Mouse (Mus musculus) embryonic facial prominence, embryonic 11.5 days (tissue): Measurements from ENCODE around the gene Pfn4. TPM values are rescaled to one million over a fixed set of nuclear protein-coding genes. Genes with fewer than 3 reads are reported as not detected.
"Not testable (repeated sequence)": the region's sequence is repeated elsewhere in the genome, so short reads cannot be mapped to it uniquely, and the experiment has no call there.

Experiments
- ATAC-seq: fragments of 200-750 bp; cut with Nextera tagmentation; replicated peaks from 2 replicates; pipeline ENCODE4 v1.8.0; 2017; ENCODE audit warnings: low read depth; ENCODE audit not compliant: insufficient number of reproducible peaks, low FRiP score, low TSS enrichment
- DNase-seq: peaks from one replicate; pipeline ENCODE4 v3.0.0-alpha.2; 2015; ENCODE audit warnings: low spot score
- H3K27ac ChIP-seq: fragments of 300-500 bp; sonication (generic); replicated peaks from 2 replicates; pipeline ENCODE4 v1.5.1; 2014; ENCODE audit warnings: mild to moderate bottlenecking, low read depth, low read length, control low read depth
- H3K27me3 ChIP-seq: fragments of 300-500 bp; sonication (generic); 2 replicates; pipeline ENCODE4 v1.6.1; 2014; ENCODE audit warnings: mild to moderate bottlenecking, low read length, moderate library complexity, mixed read lengths; ENCODE audit not compliant: control insufficient read depth, insufficient read depth
- H3K36me3 ChIP-seq: fragments of 300-500 bp; sonication (generic); replicated peaks from 2 replicates; pipeline ENCODE4 v1.6.1; 2014; ENCODE audit warnings: low read depth, mild to moderate bottlenecking, low read length, moderate library complexity, mixed read lengths; ENCODE audit not compliant: control insufficient read depth, insufficient read depth
- H3K4me1 ChIP-seq: fragments of 300-500 bp; sonication (generic); 2 replicates; pipeline ENCODE4 v1.6.1; 2014; ENCODE audit warnings: low read length, mixed read lengths; ENCODE audit not compliant: control insufficient read depth, insufficient read depth
- H3K4me2 ChIP-seq: fragments of 300-500 bp; sonication (generic); 2 replicates; pipeline ENCODE4 v1.6.1; 2014; ENCODE audit warnings: low read depth, mild to moderate bottlenecking, control low read depth, low read length, moderate library complexity
- H3K4me3 ChIP-seq: fragments of 300-500 bp; sonication (generic); 2 replicates; pipeline ENCODE4 v1.5.1; 2014; ENCODE audit warnings: low read depth, low read length, control low read depth
- H3K9ac ChIP-seq: fragments of 300-500 bp; sonication (generic); replicated peaks from 2 replicates; pipeline ENCODE4 v1.6.1; 2014; ENCODE audit warnings: mild to moderate bottlenecking, control low read depth, low read length
- H3K9me3 ChIP-seq: fragments of 300-500 bp; sonication (generic); replicated peaks from 2 replicates; pipeline ENCODE4 v1.6.1; 2016; ENCODE audit warnings: mild to moderate bottlenecking, low read length, inconsistent platforms, mixed read lengths; ENCODE audit not compliant: control insufficient read depth
- WGBS: fragments of 180-500 bp; shearing (Covaris S2); extraction: QIAGEN DNeasy Blood & Tissue Kit; methylation state at CpG from one replicate; pipeline ENCODE4 v1.1.7; 2014; 5-methylcytosine and 5-hydroxymethylcytosine counted together
- polyA plus RNA-seq: library from polyadenylated mRNA; unstranded; fragments of >200 nt; fragmentation: Nextera tagmentation; extraction: Ambion mirVana; gene quantifications from 2 replicates; pipeline ENCODE4 v1.2.1, GENCODE M21; 2014

Pfn4 gene
- polyA plus RNA-seq, 1 experiment from 2014 or later = 4.9 TPM

- 87% methylated on average over 6 of the region's 6 CpGs for WGBS
- H3K9ac ChIP-seq = no peak overlapping the region
- H3K4me2 ChIP-seq = no peak overlapping the region
- no peaks in the 10 kb centered on the region for H3K4me1 ChIP-seq
- H3K4me3 ChIP-seq = no peak overlapping the region
- no peak for ATAC-seq
- no peaks in the 10 kb centered on the region for H3K9me3 ChIP-seq
- DNase-seq = no peak
- no peaks in the 10 kb centered on the region for H3K27me3 ChIP-seq
- H3K27ac ChIP-seq = no peak overlapping the region
- no peaks in the 10 kb centered on the region for H3K36me3 ChIP-seq
Observed at GRCm38 (mm10) chr12:4777734-4778133, 8.9 kb downstream of the Pfn4 start.

GRCm38 (mm10) chr12:4780245-4780644 is 11.4 kb downstream of the Pfn4 start:
- no peaks in the 10 kb centered on the region for H3K36me3 ChIP-seq
- H3K27me3 ChIP-seq = no peaks in the 10 kb centered on the region
- 65% methylated on average over 2 of the region's 2 CpGs for WGBS
- no peaks in the 10 kb centered on the region for H3K4me1 ChIP-seq
- ATAC-seq (no peak), DNase-seq (no peak)
- H3K4me3 ChIP-seq = no peak overlapping the region
- no peak overlapping the region for H3K9ac ChIP-seq
- no peak overlapping the region for H3K4me2 ChIP-seq
- no peaks in the 10 kb centered on the region for H3K9me3 ChIP-seq
- no peak overlapping the region for H3K27ac ChIP-seq

DNA sequence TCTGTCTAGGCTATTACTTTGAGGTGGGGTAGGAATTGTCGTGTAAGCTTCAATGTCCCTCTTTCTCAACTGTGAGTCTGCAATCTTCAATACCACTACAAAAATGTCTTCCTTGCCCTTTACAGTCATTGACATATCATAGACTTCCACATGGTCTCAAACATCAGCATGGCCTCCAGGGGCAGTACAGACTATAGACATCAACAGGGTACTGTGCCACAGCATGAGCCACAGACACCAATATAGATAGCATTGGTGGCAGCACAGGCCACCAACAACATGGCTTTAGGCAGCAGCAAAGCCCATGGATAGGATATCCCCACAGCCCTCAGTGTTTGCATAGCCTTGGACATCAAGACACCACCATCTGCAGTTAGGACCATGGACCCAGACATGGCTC is 12.4 kb downstream of the Pfn4 start:
- Histone ChIP-seq H3K9ac (no peak overlapping the region), H3K36me3 (no peaks in the 10 kb centered on the region), H3K27me3 (no peaks in the 10 kb centered on the region), H3K4me1 (no peaks in the 10 kb centered on the region), H3K4me3 (no peak overlapping the region), H3K27ac (no peak overlapping the region), H3K9me3 (no peaks in the 10 kb centered on the region), H3K4me2 (no peak overlapping the region)
- ATAC-seq (no peak), DNase-seq (no peak)
- WGBS = 86% methylated on average over 1 of the region's 1 CpGs

- not testable (repeated sequence) for H3K27ac ChIP-seq, H3K9me3 ChIP-seq, H3K4me1 ChIP-seq, H3K4me3 ChIP-seq, H3K9ac ChIP-seq, H3K36me3 ChIP-seq, ATAC-seq, H3K4me2 ChIP-seq, DNase-seq, H3K27me3 ChIP-seq
- 93% methylated on average over 9 of the region's 9 CpGs for WGBS
Observed at GRCm38 (mm10) chr12:4781725-4782404, 13.0 kb downstream of the Pfn4 start.

DNA sequence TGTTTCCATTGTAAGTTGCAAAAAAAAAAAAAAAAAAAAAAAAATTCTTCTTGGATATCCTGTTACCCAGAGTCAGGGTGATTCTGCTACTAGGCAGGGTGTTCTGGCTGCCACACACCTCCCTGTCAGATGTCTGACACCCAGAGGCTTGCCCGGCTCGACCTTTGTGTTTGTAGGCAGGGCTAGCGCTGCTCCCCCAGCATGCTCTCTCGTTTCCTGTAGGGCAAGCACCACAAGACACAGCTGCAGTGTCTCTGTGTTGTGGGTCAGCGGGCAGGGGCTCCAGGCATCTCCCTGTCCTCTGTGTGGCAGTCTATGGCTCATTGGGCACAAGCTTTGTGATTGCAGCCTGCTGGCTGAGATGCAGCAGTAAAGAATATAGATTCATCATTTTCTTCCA is 14.8 kb downstream of the Pfn4 start:
- DNase-seq (no peak), ATAC-seq (no peak)
- Histone ChIP-seq H3K4me2 (no peak overlapping the region; the same call in 1 of the 2 replicates), H3K9me3 (no peaks in the 10 kb centered on the region), H3K9ac (no peak overlapping the region), H3K27ac (no peak overlapping the region), H3K27me3 (no peaks in the 10 kb centered on the region), H3K4me3 (no peak overlapping the region), H3K4me1 (no peaks in the 10 kb centered on the region), H3K36me3 (no peaks in the 10 kb centered on the region)
- WGBS = 36% methylated on average over 5 of the region's 5 CpGs

DNA sequence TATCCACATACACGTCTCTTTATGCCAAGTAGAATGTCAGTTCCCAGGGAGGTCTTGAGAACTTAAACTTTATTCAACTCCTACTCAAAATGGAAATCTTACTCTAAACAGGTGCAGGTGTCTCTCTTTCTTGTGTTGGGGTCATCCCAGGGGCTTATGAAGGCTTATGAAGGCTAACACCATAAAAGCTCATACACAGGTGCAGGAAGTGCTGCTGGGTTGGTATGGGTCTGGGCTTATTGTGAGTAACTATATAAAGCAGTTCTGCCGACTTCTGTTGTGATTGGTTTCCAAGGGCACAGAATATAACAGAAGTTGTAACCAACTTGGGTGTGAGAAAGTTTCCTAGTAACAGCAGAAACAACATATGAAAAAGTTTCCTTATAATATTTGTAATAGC is 15.6 kb downstream of the Pfn4 start:
- Histone ChIP-seq H3K4me1 (no peaks in the 10 kb centered on the region), H3K9me3 (no peaks in the 10 kb centered on the region), H3K36me3 (no peaks in the 10 kb centered on the region), H3K27me3 (no peaks in the 10 kb centered on the region), H3K4me3 (no peak overlapping the region), H3K27ac (no peak overlapping the region), H3K4me2 (no peak overlapping the region), H3K9ac (no peak overlapping the region)
- no peak for ATAC-seq
- no peak for DNase-seq
- WGBS = 73% methylated on average over 2 of the region's 2 CpGs

DNA sequence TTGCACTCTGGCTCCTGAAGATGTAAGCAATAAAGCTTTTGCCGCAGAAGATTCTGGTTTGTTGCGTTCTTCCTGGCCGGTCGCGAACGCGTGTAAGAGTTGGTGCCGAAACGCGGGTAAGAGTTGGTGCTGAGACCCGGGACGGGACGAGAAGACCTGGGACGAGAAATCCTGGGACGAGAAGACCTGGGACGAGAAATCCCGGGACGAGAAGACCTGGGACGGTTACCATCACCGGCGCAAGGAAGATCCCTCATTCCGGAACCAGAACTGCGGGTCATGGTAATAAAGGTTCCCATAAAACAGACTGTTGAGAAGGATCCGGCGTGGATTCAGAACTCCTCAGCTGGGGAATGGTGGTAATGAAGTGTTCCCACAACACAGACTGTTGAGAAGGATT is 19.3 kb downstream of the Pfn4 start:
- not testable (repeated sequence) for H3K9me3 ChIP-seq, H3K4me2 ChIP-seq, H3K27me3 ChIP-seq, DNase-seq, H3K27ac ChIP-seq, ATAC-seq, H3K36me3 ChIP-seq, H3K4me1 ChIP-seq, H3K9ac ChIP-seq, H3K4me3 ChIP-seq
- WGBS = 91% methylated on average over 25 of the region's 25 CpGs

DNA sequence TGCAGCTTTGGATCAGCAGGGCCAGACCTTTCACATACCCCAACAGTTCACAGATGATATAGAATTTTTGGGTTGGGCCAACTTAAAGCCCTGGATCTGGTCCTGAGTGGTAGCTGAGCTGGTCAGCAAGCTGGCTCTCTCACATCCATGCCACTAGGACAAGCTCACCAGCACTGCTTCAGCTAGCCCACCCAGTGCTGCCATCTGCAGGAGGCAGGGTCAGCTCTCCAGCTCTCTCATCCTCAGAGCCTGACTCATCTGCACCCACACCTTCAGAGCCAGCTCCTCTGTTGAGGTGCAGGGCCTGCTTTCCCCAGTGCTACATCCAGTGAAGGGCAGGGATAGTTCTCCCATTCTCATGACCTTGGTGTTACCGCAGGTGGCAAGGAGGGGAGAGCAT is 24.9 kb downstream of the Pfn4 start:
- H3K36me3 ChIP-seq = no peaks in the 10 kb centered on the region
- H3K27me3 ChIP-seq = no peaks in the 10 kb centered on the region
- DNase-seq (no peak), ATAC-seq (no peak)
- no peak overlapping the region for H3K27ac ChIP-seq
- no peak overlapping the region for H3K9ac ChIP-seq
- H3K9me3 ChIP-seq = no peaks in the 10 kb centered on the region
- no peak overlapping the region for H3K4me2 ChIP-seq
- WGBS = 67% methylated on average over 1 of the region's 1 CpGs
- no peak overlapping the region for H3K4me3 ChIP-seq
- no peaks in the 10 kb centered on the region for H3K4me1 ChIP-seq
